Mouse (Mus musculus) right cerebral cortex, postnatal 25 days (tissue): ENCODE results near the gene Gls.
A peak's percentile ranks its signal among the peaks of the same experiment; 100 is the strongest.

Source experiments
- DNase-seq: peaks from one replicate; pipeline ENCODE4 v3.0.0; 2022

Gls gene

GRCm38 (mm10) chr1:52242270-52242669, 9.2 kb upstream of the Gls start:
- no peak for DNase-seq

- no peak for DNase-seq
These were observed 279 bp downstream of the Gls start for GRCm38 (mm10) chr1:52232766-52233140.

GRCm38 (mm10) chr1:52231939-52232765, 880 bp downstream of the Gls start:
- peak; percentile 70 for DNase-seq

GRCm38 (mm10) chr1:52230404-52230803, 2.6 kb downstream of the Gls start:
- no peak for DNase-seq

- no peak for DNase-seq
These were observed 4.9 kb downstream of the Gls start for GRCm38 (mm10) chr1:52228178-52228577.

GRCm38 (mm10) chr1:52226416-52226815, 6.6 kb downstream of the Gls start:
- no peak for DNase-seq

- DNase-seq: no peak
These were observed 16.3 kb downstream of the Gls start for GRCm38 (mm10) chr1:52216766-52217165.

- no peak for DNase-seq
These were observed 50.0 kb downstream of the Gls start for GRCm38 (mm10) chr1:52182992-52183391.

- DNase-seq: no peak
These were observed 51.0 kb downstream of the Gls start for GRCm38 (mm10) chr1:52181994-52182393.

- DNase-seq: no peak
These were observed 53.0 kb downstream of the Gls start for GRCm38 (mm10) chr1:52179939-52180568.

GRCm38 (mm10) chr1:52176999-52177398, 56.0 kb downstream of the Gls start:
- no peak for DNase-seq

GRCm38 (mm10) chr1:52175983-52176382, 57.0 kb downstream of the Gls start:
- DNase-seq: no peak

- no peak for DNase-seq
These were observed 57.7 kb downstream of the Gls start for GRCm38 (mm10) chr1:52175321-52175720.

GRCm38 (mm10) chr1:52171271-52171670, 61.8 kb downstream of the Gls start:
- DNase-seq: no peak

GRCm38 (mm10) chr1:52170747-52171146, 62.3 kb downstream of the Gls start:
- no peak for DNase-seq

- DNase-seq: no peak
These were observed 63.0 kb downstream of the Gls start for GRCm38 (mm10) chr1:52170057-52170456.

- no peak for DNase-seq
These were observed 66.3 kb downstream of the Gls start for GRCm38 (mm10) chr1:52166652-52167220.

GRCm38 (mm10) chr1:52163707-52164457, 69.2 kb downstream of the Gls start:
- DNase-seq: no peak

- DNase-seq: no peak
These were observed 71.9 kb downstream of the Gls start for GRCm38 (mm10) chr1:52161151-52161550.

GRCm38 (mm10) chr1:52158490-52159381, 74.3 kb downstream of the Gls start:
- DNase-seq: peak; percentile 64

- DNase-seq: no peak
These were observed 75.0 kb downstream of the Gls start for GRCm38 (mm10) chr1:52158040-52158439.

GRCm38 (mm10) chr1:52156351-52156750, 76.7 kb downstream of the Gls start:
- no peak for DNase-seq
